Mouse (Mus musculus): Measurements from ENCODE around the gene Pkig. TPM values are rescaled to one million over a fixed set of nuclear protein-coding genes. Genes with fewer than 3 reads are reported as not detected.
A peak's percentile ranks its signal among the peaks of the same experiment; 100 is the strongest.
"Not testable (repeated sequence)": the region's sequence is repeated elsewhere in the genome, so short reads cannot be mapped to it uniquely, and the experiment has no call there.

The Pkig gene
- polyA plus RNA-seq, 1 experiment from 2014 or later = 189 TPM

GRCm38 (mm10) chr2:163670872-163671594 lies 12.8 kb downstream of the Pkig start:
- H3K4me3 ChIP-seq = no peak overlapping the region
- H3K4me1 ChIP-seq = peaks cover 19% of the 10 kb centered on the region
- H3K9me3 ChIP-seq = no peaks in the 10 kb centered on the region
- H3K36me3 ChIP-seq (replicated peaks) = peaks cover 7% of the 10 kb centered on the region; the same call in 1 of the 2 replicates
- WGBS = 90% methylated on average over 11 of the region's 11 CpGs
- H3K27me3 ChIP-seq (replicated peaks; ENCODE audit: low read depth, poor library complexity, severe bottlenecking) = no peaks in the 10 kb centered on the region
- DNase-seq (ENCODE audit: low spot score) = no peak
- no peak overlapping the region for H3K27ac ChIP-seq (replicated peaks)

DNA sequence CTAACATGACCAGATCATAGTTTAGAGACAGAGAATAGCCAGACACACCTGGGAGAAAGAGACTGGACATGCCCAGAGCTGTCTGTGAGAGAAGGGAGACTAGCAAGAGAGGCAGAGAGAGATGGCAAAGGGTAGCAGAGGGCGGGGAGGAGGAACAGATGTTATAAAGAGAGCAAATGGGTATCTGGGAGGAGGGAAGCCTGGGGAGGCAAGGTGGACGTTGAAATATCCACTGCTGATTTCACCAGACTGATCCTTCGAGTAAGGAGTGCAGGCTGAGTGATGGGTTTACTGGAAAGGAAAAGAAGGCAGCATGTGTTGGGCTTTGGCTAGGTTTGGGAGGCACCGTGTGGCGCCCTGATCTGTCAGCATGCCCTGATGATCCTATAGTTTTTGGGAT lies 16.2 kb downstream of the Pkig start:
- H3K9me3 ChIP-seq = no peaks in the 10 kb centered on the region
- peaks cover 4% of the 10 kb centered on the region; the same call in 1 of the 2 replicates for H3K36me3 ChIP-seq (replicated peaks)
- H3K27ac ChIP-seq (replicated peaks) = 0 out of 2 replicates have a peak overlapping the region, but pooled peaks have one; percentile 65
- no peak for DNase-seq (ENCODE audit: low spot score)
- no peaks in the 10 kb centered on the region for H3K27me3 ChIP-seq (replicated peaks; ENCODE audit: low read depth, poor library complexity, severe bottlenecking)
- 78% methylated on average over 5 of the region's 5 CpGs for WGBS
- H3K4me1 ChIP-seq = peaks cover 19% of the 10 kb centered on the region
- no peak overlapping the region for H3K4me3 ChIP-seq

DNA sequence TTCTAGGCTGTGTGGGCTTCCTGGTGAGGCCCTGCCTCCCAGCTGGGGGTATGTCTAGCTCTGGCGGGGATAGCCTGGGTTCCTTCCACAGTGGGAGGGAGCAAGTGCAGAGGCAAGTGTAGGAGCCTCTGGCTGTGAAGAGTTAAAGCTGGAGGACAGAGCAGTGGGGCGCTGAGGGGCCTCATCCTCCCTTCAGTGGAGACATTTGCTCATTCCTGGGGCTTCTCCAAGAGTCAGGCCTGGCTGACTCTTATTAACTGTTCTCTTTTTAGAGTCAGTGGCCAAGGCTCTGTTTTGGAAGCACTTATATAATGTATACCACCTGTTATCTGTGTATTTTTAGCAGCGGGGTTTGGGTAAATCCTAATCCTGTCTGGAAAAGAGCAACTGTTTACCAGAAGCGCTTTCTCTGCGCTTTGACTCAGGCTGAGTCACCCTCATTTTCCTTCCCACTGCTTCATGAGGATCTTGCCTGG lies 17.0 kb downstream of the Pkig start:
- no peaks in the 10 kb centered on the region for H3K9me3 ChIP-seq
- H3K4me3 ChIP-seq = no peak overlapping the region
- H3K4me1 ChIP-seq = peaks cover 19% of the 10 kb centered on the region
- 38% methylated on average over 5 of the region's 5 CpGs for WGBS
- H3K36me3 ChIP-seq (replicated peaks) = peaks cover 4% of the 10 kb centered on the region; the same call in 1 of the 2 replicates
- peak; percentile 11 for DNase-seq (ENCODE audit: low spot score)
- no peaks in the 10 kb centered on the region for H3K27me3 ChIP-seq (replicated peaks; ENCODE audit: low read depth, poor library complexity, severe bottlenecking)
- peak overlapping the region; percentile 65 for H3K27ac ChIP-seq (replicated peaks)

DNA sequence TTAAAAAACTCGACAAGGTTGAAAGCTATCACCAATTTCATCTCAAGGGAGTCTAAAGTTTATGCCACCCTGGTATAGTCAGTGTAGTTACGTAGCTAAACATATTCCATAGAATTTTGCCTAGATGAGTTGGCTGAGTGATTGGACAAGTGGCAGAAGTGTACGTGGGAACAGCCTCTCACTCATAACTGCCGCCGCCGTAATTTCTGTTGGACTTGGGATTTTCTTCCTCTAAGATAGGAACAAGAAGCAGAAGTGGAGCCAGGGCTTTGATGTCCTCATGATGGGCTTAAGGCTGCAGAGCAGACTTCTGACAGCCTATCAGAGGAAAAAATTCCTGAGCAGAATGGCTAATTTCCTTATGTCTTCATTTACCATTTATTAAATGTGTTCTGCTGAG lies 17.5 kb downstream of the Pkig start:
- H3K36me3 ChIP-seq (replicated peaks) = peaks cover 4% of the 10 kb centered on the region; the same call in 1 of the 2 replicates
- DNase-seq (ENCODE audit: low spot score) = no peak
- WGBS = 81% methylated on average over 6 of the region's 6 CpGs

GRCm38 (mm10) chr2:163676321-163676720 lies 18.1 kb downstream of the Pkig start:
- WGBS = 91% methylated on average over 4 of the region's 4 CpGs
- DNase-seq (ENCODE audit: low spot score) = no peak
- H3K4me1 ChIP-seq = peaks cover 19% of the 10 kb centered on the region
- peaks cover 4% of the 10 kb centered on the region; the same call in 1 of the 2 replicates for H3K36me3 ChIP-seq (replicated peaks)
- no peaks in the 10 kb centered on the region for H3K9me3 ChIP-seq
- H3K4me3 ChIP-seq = no peak overlapping the region
- H3K27ac ChIP-seq (replicated peaks) = no peak overlapping the region
- no peaks in the 10 kb centered on the region for H3K27me3 ChIP-seq (replicated peaks; ENCODE audit: low read depth, poor library complexity, severe bottlenecking)

More for the DNA sequence above, 17.5 kb downstream of the Pkig start:
- no peaks in the 10 kb centered on the region for H3K27me3 ChIP-seq (replicated peaks; ENCODE audit: low read depth, poor library complexity, severe bottlenecking)
- H3K9me3 ChIP-seq = no peaks in the 10 kb centered on the region
- peaks cover 19% of the 10 kb centered on the region for H3K4me1 ChIP-seq
- no peak overlapping the region for H3K27ac ChIP-seq (replicated peaks)
- H3K4me3 ChIP-seq = no peak overlapping the region

GRCm38 (mm10) chr2:163676745-163677144 lies 18.6 kb downstream of the Pkig start:
- Histone ChIP-seq H3K4me3 (no peak overlapping the region), H3K4me1 (peaks cover 19% of the 10 kb centered on the region), H3K36me3 (replicated peaks) (peaks cover 2% of the 10 kb centered on the region; the same call in 1 of the 2 replicates), H3K9me3 (no peaks in the 10 kb centered on the region), H3K27ac (replicated peaks) (no peak overlapping the region), H3K27me3 (replicated peaks; ENCODE audit: low read depth, poor library complexity, severe bottlenecking) (no peaks in the 10 kb centered on the region)
- no peak for DNase-seq (ENCODE audit: low spot score)
- WGBS = 98% methylated on average over 3 of the region's 3 CpGs

DNA sequence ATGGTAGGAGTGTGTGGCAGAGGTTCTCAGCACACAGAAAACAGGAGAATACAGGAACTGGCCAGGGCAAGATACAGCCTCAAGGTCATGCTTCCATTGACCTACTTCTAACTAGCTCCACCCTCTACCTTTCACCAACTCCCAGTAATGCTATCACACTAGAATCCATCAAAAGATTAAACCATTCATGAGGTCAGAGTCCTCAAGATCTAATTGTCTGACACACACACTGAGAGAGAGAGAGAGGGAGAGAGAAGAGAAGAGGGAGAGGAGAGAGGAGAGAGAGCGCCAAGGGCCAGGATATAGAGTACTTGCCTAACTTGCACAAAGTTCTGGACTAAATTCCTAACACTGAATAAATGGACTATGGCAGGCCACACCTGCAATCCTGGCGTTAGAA lies 24.2 kb downstream of the Pkig start:
- H3K9me3 ChIP-seq = no peaks in the 10 kb centered on the region
- H3K27ac ChIP-seq (replicated peaks) = no peak overlapping the region
- H3K4me3 ChIP-seq = no peak overlapping the region
- peaks cover 14% of the 10 kb centered on the region for H3K4me1 ChIP-seq
- H3K36me3 ChIP-seq (replicated peaks) = no peaks in the 10 kb centered on the region
- no peaks in the 10 kb centered on the region for H3K27me3 ChIP-seq (replicated peaks; ENCODE audit: low read depth, poor library complexity, severe bottlenecking)
- DNase-seq (ENCODE audit: low spot score) = no peak
- WGBS = 94% methylated on average over 2 of the region's 2 CpGs

- Histone ChIP-seq H3K27ac (replicated peaks) (0 out of 2 replicates have a peak overlapping the region, but pooled peaks have one; percentile 2), H3K9me3 (no peaks in the 10 kb centered on the region)
Measured at GRCm38 (mm10) chr2:163685287-163685686, 27.1 kb downstream of the Pkig start.

DNA sequence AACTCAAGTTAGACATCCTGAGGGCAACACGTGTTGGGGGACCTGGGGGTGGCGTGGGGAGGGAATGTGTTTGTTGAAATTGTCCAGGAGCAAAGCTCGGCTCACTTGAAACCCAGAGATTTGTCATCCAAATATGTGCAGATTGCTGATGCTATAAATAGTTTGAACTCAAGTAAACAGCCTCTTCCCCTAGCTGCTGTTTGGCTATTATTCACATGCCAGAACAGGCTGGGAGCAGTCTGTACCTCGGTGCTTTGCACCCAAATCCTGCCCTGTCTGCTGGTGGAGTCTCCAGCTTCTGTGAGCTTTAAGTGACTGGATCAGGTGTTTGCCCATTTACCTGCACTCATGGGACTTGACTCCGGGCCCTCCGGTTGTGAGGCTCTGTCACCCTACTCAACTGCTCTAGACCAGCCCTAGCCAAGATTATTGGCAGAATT lies 27.6 kb downstream of the Pkig start:
- WGBS = 82% methylated on average over 6 of the region's 6 CpGs

More at GRCm38 (mm10) chr2:163685287-163685686, 27.1 kb downstream of the Pkig start:
- peaks cover 20% of the 10 kb centered on the region for H3K4me1 ChIP-seq
- WGBS = 74% methylated on average over 4 of the region's 4 CpGs
- H3K27me3 ChIP-seq (replicated peaks; ENCODE audit: low read depth, poor library complexity, severe bottlenecking) = no peaks in the 10 kb centered on the region
- no peaks in the 10 kb centered on the region for H3K36me3 ChIP-seq (replicated peaks)
- no peak overlapping the region for H3K4me3 ChIP-seq
- no peak for DNase-seq (ENCODE audit: low spot score)

DNA sequence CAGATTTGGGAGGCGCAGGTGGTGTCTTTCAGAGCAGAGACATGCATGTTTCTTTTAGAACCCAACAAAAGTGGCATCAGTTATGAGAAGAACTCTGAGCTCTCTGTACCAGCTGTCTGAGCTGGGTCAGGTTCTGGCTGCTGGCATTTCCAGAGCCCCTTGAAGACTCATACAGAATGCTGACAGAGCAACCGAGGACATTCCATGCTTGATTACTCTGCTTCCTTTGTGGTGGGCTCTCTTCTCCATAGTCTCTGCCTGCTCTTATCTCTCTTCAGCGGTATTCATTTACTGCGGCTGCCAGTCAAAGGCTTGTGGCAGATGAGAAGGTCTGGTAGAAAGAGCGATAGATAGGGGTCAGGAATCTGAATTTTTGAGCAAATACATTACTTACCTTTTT lies 28.0 kb downstream of the Pkig start:
- no peak for DNase-seq (ENCODE audit: low spot score)
- WGBS = 90% methylated on average over 5 of the region's 5 CpGs
- Histone ChIP-seq H3K4me1 (peaks cover 30% of the 10 kb centered on the region), H3K9me3 (no peaks in the 10 kb centered on the region), H3K4me3 (no peak overlapping the region), H3K27ac (replicated peaks) (no peak overlapping the region), H3K27me3 (replicated peaks; ENCODE audit: low read depth, poor library complexity, severe bottlenecking) (no peaks in the 10 kb centered on the region), H3K36me3 (replicated peaks) (no peaks in the 10 kb centered on the region)

More for the DNA sequence above, 27.6 kb downstream of the Pkig start:
- no peak for DNase-seq (ENCODE audit: low spot score)
- H3K27ac ChIP-seq (replicated peaks) = no peak overlapping the region
- H3K4me3 ChIP-seq = no peak overlapping the region
- H3K9me3 ChIP-seq = no peaks in the 10 kb centered on the region
- H3K4me1 ChIP-seq = peaks cover 25% of the 10 kb centered on the region
- no peaks in the 10 kb centered on the region for H3K27me3 ChIP-seq (replicated peaks; ENCODE audit: low read depth, poor library complexity, severe bottlenecking)
- no peaks in the 10 kb centered on the region for H3K36me3 ChIP-seq (replicated peaks)

DNA sequence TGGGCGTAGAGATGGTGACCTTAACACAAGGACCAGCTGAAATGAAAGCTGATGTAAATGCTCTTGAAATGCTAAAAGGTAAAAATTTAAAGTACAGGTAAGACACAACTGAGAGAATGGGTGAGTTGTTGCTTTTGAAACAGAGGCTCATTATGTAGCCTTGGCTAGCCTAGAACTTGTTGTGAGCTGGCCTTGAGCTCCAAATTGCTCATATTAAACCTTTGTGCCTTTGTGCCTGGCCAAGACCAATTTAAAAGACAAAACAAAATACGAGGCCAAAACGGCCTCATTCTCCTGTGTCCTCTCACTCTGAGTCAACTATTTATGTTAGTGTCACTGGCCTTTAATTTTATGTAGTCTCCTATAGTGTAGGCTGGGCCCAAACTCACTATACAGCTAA lies 28.7 kb downstream of the Pkig start:
- Histone ChIP-seq H3K27me3 (replicated peaks; ENCODE audit: low read depth, poor library complexity, severe bottlenecking) (no peaks in the 10 kb centered on the region), H3K27ac (replicated peaks) (no peak overlapping the region), H3K9me3 (no peaks in the 10 kb centered on the region), H3K4me3 (no peak overlapping the region), H3K36me3 (replicated peaks) (0 out of 2 replicates have a peak, but pooled peaks cover 2% of the 10 kb centered on the region), H3K4me1 (peaks cover 33% of the 10 kb centered on the region)
- DNase-seq (ENCODE audit: low spot score) = no peak
- whole genome bisulfite sequencing = 86% methylated on average over 3 of the region's 3 CpGs

- H3K4me1 ChIP-seq = peaks cover 35% of the 10 kb centered on the region
- 97% methylated on average over 1 of the region's 1 CpGs for WGBS
- not testable (repeated sequence) for H3K27me3 ChIP-seq (replicated peaks; ENCODE audit: low read depth, poor library complexity, severe bottlenecking); H3K4me3 ChIP-seq; H3K36me3 ChIP-seq (replicated peaks); H3K9me3 ChIP-seq; H3K27ac ChIP-seq (replicated peaks); DNase-seq (ENCODE audit: low spot score)
Measured at GRCm38 (mm10) chr2:163688377-163688776, 30.2 kb downstream of the Pkig start.

DNA sequence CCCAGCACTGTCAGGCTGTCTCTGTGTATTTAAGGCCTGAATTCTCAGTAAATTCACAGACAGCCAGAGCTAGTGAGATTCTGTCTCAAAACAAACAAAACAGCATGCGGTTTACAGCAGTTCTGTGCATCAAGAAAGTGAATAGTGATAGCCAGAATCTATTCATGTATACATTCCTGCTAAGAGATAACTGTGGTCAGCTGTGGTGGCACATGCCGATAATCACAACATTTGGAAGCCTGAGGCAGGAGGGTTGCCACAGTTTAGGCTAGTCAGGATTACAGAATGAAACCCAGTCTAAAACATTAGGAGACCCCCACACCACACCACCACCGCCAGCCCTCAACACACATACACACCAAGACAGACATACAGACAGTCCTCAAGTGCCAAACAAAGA lies 31.6 kb downstream of the Pkig start:
- Histone ChIP-seq H3K4me1 (peaks cover 42% of the 10 kb centered on the region), H3K9me3 (no peaks in the 10 kb centered on the region), H3K27me3 (replicated peaks; ENCODE audit: low read depth, poor library complexity, severe bottlenecking) (no peaks in the 10 kb centered on the region), H3K4me3 (no peak overlapping the region), H3K36me3 (replicated peaks) (0 out of 2 replicates have a peak, but pooled peaks cover 2% of the 10 kb centered on the region), H3K27ac (replicated peaks) (0 out of 2 replicates have a peak overlapping the region, but pooled peaks have one; percentile 72)
- 89% methylated on average over 3 of the region's 3 CpGs for WGBS
- DNase-seq (ENCODE audit: low spot score) = no peak
